ENCODE assay signal across 15 mouse cellular contexts in the genomic region with DNA sequence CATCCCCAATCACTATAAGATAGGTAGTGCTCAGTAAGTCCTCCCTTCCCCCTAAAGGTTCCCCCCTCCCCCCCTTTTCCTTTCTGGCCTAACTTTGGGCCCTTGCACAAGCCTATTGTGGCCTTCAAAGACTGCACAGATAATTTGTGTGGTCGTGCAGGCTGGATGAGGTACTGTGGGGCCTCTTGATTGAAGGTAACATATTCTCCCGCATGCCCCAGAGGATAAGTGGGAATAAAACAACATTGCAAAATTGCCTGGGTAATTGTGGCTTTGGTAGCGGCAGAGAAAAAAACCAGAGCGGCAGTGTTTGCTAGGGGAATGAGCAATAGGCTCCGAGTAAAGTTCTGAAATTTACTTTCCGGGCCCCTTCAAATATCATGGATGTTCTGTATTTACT.
A peak's percentile ranks its signal among the peaks of the same experiment; 100 is the strongest.
DNase-seq lines count a peak whose midpoint lies in the region; ATAC-seq lines count a peak whose summit lies in the region.
"Had no signal": no experiment of that assay in that cellular context is flagged by ENCODE, and none has a peak within 500 bp of the region (broad histone marks: within the 10 kb centered on the region; RNA-seq: fewer than 3 reads in every experiment).

No protein-coding gene starts in this region.

- peaks cover 13% of the 10 kb centered on the region; the same call in 1 of the 2 replicates for H3K27me3 ChIP-seq in forebrain, embryonic 10.5 days (ENCODE audit: poor library complexity, severe bottlenecking)
- H3K27me3 ChIP-seq in forebrain, embryonic 15.5 days = no peaks in the 10 kb centered on the region
- no peaks in the 10 kb centered on the region for H3K27me3 ChIP-seq in heart, embryonic 13.5 days (replicated peaks)
- no peaks in the 10 kb centered on the region for H3K27me3 ChIP-seq in midbrain, embryonic 10.5 days (ENCODE audit: low read depth, poor library complexity, severe bottlenecking)
- H3K27me3 ChIP-seq in midbrain, embryonic 13.5 days = no peaks in the 10 kb centered on the region
- H3K27me3 ChIP-seq: liver, embryonic 15.5 days; megakaryocyte, embryonic 14.5 days had no signal

- peaks cover 64% of the 10 kb centered on the region for H3K4me1 ChIP-seq in forebrain, embryonic 10.5 days
- peaks cover 71% of the 10 kb centered on the region for H3K4me1 ChIP-seq in forebrain, embryonic 15.5 days
- peaks cover 71% of the 10 kb centered on the region for H3K4me1 ChIP-seq in heart, embryonic 13.5 days
- peaks cover 49% of the 10 kb centered on the region for H3K4me1 ChIP-seq in midbrain, embryonic 10.5 days
- peaks cover 41% of the 10 kb centered on the region for H3K4me1 ChIP-seq in midbrain, embryonic 13.5 days (replicated peaks)
- H3K4me1 ChIP-seq: liver, embryonic 15.5 days had no signal

- H3K4me3 ChIP-seq in forebrain, embryonic 10.5 days = no peak overlapping the region
- no peak overlapping the region for H3K4me3 ChIP-seq in forebrain, embryonic 15.5 days
- no peak overlapping the region for H3K4me3 ChIP-seq in heart, embryonic 13.5 days
- H3K4me3 ChIP-seq in midbrain, embryonic 10.5 days = no peak overlapping the region
- H3K4me3 ChIP-seq in midbrain, embryonic 13.5 days (replicated peaks) = no peak overlapping the region
- H3K4me3 ChIP-seq: liver, embryonic 15.5 days had no signal

- WGBS in forebrain, embryonic 10.5 days = 65% methylated on average over 6 of the region's 6 CpGs
- 42% methylated on average over 6 of the region's 6 CpGs for WGBS in forebrain, embryonic 15.5 days
- 65% methylated on average over 6 of the region's 6 CpGs for WGBS in heart, embryonic 13.5 days
- WGBS in midbrain, embryonic 10.5 days = 69% methylated on average over 6 of the region's 6 CpGs
- 58% methylated on average over 6 of the region's 6 CpGs for WGBS in midbrain, embryonic 13.5 days

- ATAC-seq in forebrain, embryonic 15.5 days (replicated peaks) = no peak
- no peak for ATAC-seq in heart, embryonic 13.5 days (ENCODE audit: extremely low read depth, insufficient number of reproducible peaks, low FRiP score, low TSS enrichment)
- ATAC-seq in midbrain, embryonic 13.5 days = no peak
- ATAC-seq in cerebellum, adult (ENCODE audit: insufficient number of reproducible peaks, low FRiP score, low TSS enrichment) = no peak

- no peak for DNase-seq in forebrain, embryonic 10.5 days (ENCODE audit: extremely low spot score, low spot score)
- DNase-seq in heart, postnatal 4 days = no peak
- no peak for DNase-seq in midbrain, embryonic 10.5 days (ENCODE audit: low spot score)
- no peak for DNase-seq in ovary, postnatal 36 days (ENCODE audit: low spot score)
- DNase-seq: adrenal gland, postnatal 36 days; cerebellum, adult 9-10 months; gastrocnemius, postnatal 14 days; thymus, postnatal 14 days had no signal

- H3K9ac ChIP-seq in forebrain, embryonic 15.5 days (replicated peaks) = no peak overlapping the region
- H3K9ac ChIP-seq in heart, embryonic 13.5 days = peak overlapping the region; percentile 50; the same call in 1 of the 2 replicates
- no peak overlapping the region for H3K9ac ChIP-seq in midbrain, embryonic 13.5 days (replicated peaks)
- H3K9ac ChIP-seq: liver, embryonic 15.5 days had no signal

- H3K9me3 ChIP-seq in forebrain, embryonic 10.5 days = no peaks in the 10 kb centered on the region
- H3K9me3 ChIP-seq in forebrain, embryonic 15.5 days = no peaks in the 10 kb centered on the region
- H3K9me3 ChIP-seq in heart, embryonic 13.5 days = no peaks in the 10 kb centered on the region
- H3K9me3 ChIP-seq in midbrain, embryonic 10.5 days (replicated peaks) = no peaks in the 10 kb centered on the region
- no peaks in the 10 kb centered on the region for H3K9me3 ChIP-seq in midbrain, embryonic 13.5 days
- H3K9me3 ChIP-seq: liver, embryonic 15.5 days; megakaryocyte, embryonic 14.5 days had no signal

- no peak overlapping the region for H3K4me2 ChIP-seq in forebrain, embryonic 15.5 days (replicated peaks)
- H3K4me2 ChIP-seq in heart, embryonic 13.5 days = peak overlapping the region; percentile 44; the same call in 1 of the 2 replicates
- no peak overlapping the region for H3K4me2 ChIP-seq in midbrain, embryonic 13.5 days (replicated peaks)
- H3K4me2 ChIP-seq: liver, embryonic 15.5 days had no signal

- H3K27ac ChIP-seq in forebrain, embryonic 10.5 days = peak overlapping the region; percentile 51
- H3K27ac ChIP-seq in forebrain, embryonic 15.5 days (replicated peaks) = no peak overlapping the region
- H3K27ac ChIP-seq in heart, embryonic 13.5 days (replicated peaks) = peak overlapping the region; percentile 88
- H3K27ac ChIP-seq in midbrain, embryonic 10.5 days (replicated peaks) = 0 out of 2 replicates have a peak overlapping the region, but pooled peaks have one; percentile 9
- H3K27ac ChIP-seq in midbrain, embryonic 13.5 days = no peak overlapping the region
- H3K27ac ChIP-seq: liver, embryonic 15.5 days had no signal

- no peaks in the 10 kb centered on the region for H3K36me3 ChIP-seq in forebrain, embryonic 10.5 days (replicated peaks)
- no peaks in the 10 kb centered on the region for H3K36me3 ChIP-seq in forebrain, embryonic 15.5 days
- no peaks in the 10 kb centered on the region for H3K36me3 ChIP-seq in heart, embryonic 13.5 days
- no peaks in the 10 kb centered on the region for H3K36me3 ChIP-seq in midbrain, embryonic 10.5 days
- H3K36me3 ChIP-seq in midbrain, embryonic 13.5 days = no peaks in the 10 kb centered on the region
- H3K36me3 ChIP-seq: G1E; liver, embryonic 15.5 days had no signal

Comparison
In these comparisons a context has a peak if more than half of its experiments do, and no peak if none do; other contexts are left out.
1. H3K27ac ChIP-seq: peak in forebrain, embryonic 10.5 days (single experiment), heart, embryonic 13.5 days (single experiment) and midbrain, embryonic 10.5 days (single experiment); none in forebrain, embryonic 15.5 days (single experiment) and midbrain, embryonic 13.5 days (single experiment).